Mouse (Mus musculus): ENCODE data around the gene Rap2a. TPM values are rescaled to one million over a fixed set of nuclear protein-coding genes. Genes with fewer than 3 reads are reported as not detected.

Rap2a gene
- total and polyA plus RNA-seq, 3 experiments: 3.6 to 25.1 (median 8.7) TPM

- peaks cover 7% of the 10 kb centered on the region for H3K9me3 ChIP-seq (replicated peaks)
- DNase-seq (ENCODE audit: low spot score) (no peak), ATAC-seq (ENCODE audit: extremely low read depth, insufficient number of reproducible peaks, low FRiP score, poor library complexity, severe bottlenecking) (no peak)
- no peak overlapping the region for H3K4me3 ChIP-seq (ENCODE audit: low read depth, low read length)
- no peak for TF ChIP-seq CTCF (IDR thresholded peaks at IDR 0.05; ENCODE audit: low read depth, low read length)
- TF ChIP-seq TAL1 (conservative IDR thresholded peaks at IDR 0.05; ENCODE audit: low read depth, low read length): no peak
- TF ChIP-seq GATA1 (IDR thresholded peaks at IDR 0.05; ENCODE audit: borderline replicate concordance, low read length): no peak
- TF ChIP-seq POLR2AphosphoS5 (IDR thresholded peaks at IDR 0.05; ENCODE audit: insufficient replicate concordance, low read depth, low read length): no peak
- no peak for TF ChIP-seq GATA2 (IDR thresholded peaks at IDR 0.05; ENCODE audit: borderline replicate concordance, low read depth, low read length)
- H3K27me3 ChIP-seq (ENCODE audit: insufficient read depth, low read length): no peaks in the 10 kb centered on the region
- H3K36me3 ChIP-seq (replicated peaks): no peaks in the 10 kb centered on the region
- no peaks in the 10 kb centered on the region for H3K4me1 ChIP-seq (ENCODE audit: insufficient read depth, low read depth, low read length)
Measured at GRCm38 (mm10) chr14:120520843-120521242, 42.6 kb downstream of the Rap2a start.

DNA sequence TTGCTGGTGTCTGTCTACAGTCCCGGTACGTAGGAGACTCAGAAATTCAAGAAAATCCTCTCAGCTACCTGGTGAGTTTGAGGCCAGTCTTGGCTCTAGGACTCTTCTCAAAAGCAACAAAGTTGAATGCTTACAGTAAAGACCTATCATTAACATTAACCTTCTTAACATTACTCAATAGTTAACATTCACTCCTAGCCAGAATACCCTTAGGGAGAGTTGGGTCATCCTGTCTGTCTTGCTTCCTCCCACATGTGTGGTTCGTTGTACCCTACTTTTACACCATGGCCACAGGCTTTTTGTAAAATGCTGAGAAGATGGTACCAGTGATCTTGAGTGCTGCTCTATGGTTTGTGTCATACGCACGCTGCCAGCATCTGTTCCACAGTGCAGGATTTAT, 45.1 kb downstream of the Rap2a start:
- no peak for TF ChIP-seq TAL1 (conservative IDR thresholded peaks at IDR 0.05; ENCODE audit: low read depth, low read length)
- no peak for TF ChIP-seq GATA1 (IDR thresholded peaks at IDR 0.05; ENCODE audit: borderline replicate concordance, low read length)
- no peak for TF ChIP-seq GATA2 (IDR thresholded peaks at IDR 0.05; ENCODE audit: borderline replicate concordance, low read depth, low read length)
- no peak for TF ChIP-seq POLR2AphosphoS5 (IDR thresholded peaks at IDR 0.05; ENCODE audit: insufficient replicate concordance, low read depth, low read length)
- TF ChIP-seq CTCF (IDR thresholded peaks at IDR 0.05; ENCODE audit: low read depth, low read length): no peak
- DNase-seq (ENCODE audit: low spot score) (no peak), ATAC-seq (ENCODE audit: extremely low read depth, insufficient number of reproducible peaks, low FRiP score, poor library complexity, severe bottlenecking) (no peak)
- H3K27me3 ChIP-seq (ENCODE audit: insufficient read depth, low read length): no peaks in the 10 kb centered on the region
- no peaks in the 10 kb centered on the region for H3K4me1 ChIP-seq (ENCODE audit: insufficient read depth, low read depth, low read length)
- peaks cover 16% of the 10 kb centered on the region for H3K9me3 ChIP-seq (replicated peaks)
- no peak overlapping the region for H3K4me3 ChIP-seq (ENCODE audit: low read depth, low read length)
- no peaks in the 10 kb centered on the region for H3K36me3 ChIP-seq (replicated peaks)

- no peak for ATAC-seq (ENCODE audit: extremely low read depth, insufficient number of reproducible peaks, low FRiP score, poor library complexity, severe bottlenecking)
Measured at GRCm38 (mm10) chr14:120525644-120526043, 47.4 kb downstream of the Rap2a start.

DNA sequence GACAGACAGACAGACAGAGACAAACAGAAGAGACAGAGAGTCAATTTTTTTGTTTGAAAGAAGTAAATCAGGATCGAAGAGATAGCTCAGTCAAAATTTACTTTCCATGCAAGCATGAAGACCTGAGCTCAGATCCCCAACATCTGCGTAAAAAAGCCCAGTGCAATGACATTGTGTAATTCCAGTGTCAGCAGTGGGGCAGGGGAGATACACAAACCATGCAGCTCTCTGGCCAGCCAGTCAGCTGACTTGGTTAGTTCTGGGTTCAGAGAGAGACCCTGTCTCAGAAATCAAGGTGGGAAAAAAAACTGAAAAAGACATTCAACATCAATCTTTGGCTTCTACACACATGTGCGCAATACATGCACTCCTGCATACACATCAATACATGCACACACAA, 55.1 kb downstream of the Rap2a start:
- no peak for DNase-seq (ENCODE audit: low spot score)
- no peak for ATAC-seq (ENCODE audit: extremely low read depth, insufficient number of reproducible peaks, low FRiP score, poor library complexity, severe bottlenecking)
- no peak for TF ChIP-seq POLR2AphosphoS5 (IDR thresholded peaks at IDR 0.05; ENCODE audit: insufficient replicate concordance, low read depth, low read length)
- TF ChIP-seq GATA2 (IDR thresholded peaks at IDR 0.05; ENCODE audit: borderline replicate concordance, low read depth, low read length): no peak
- Histone ChIP-seq H3K4me1 (ENCODE audit: insufficient read depth, low read depth, low read length) (no peaks in the 10 kb centered on the region), H3K27me3 (ENCODE audit: insufficient read depth, low read length) (no peaks in the 10 kb centered on the region), H3K36me3 (replicated peaks) (no peaks in the 10 kb centered on the region), H3K4me3 (ENCODE audit: low read depth, low read length) (no peak overlapping the region), H3K9me3 (replicated peaks) (peaks cover 21% of the 10 kb centered on the region)

More at GRCm38 (mm10) chr14:120525644-120526043, 47.4 kb downstream of the Rap2a start:
- H3K27me3 ChIP-seq (ENCODE audit: insufficient read depth, low read length): no peaks in the 10 kb centered on the region
- DNase-seq (ENCODE audit: low spot score): no peak
- no peaks in the 10 kb centered on the region for H3K36me3 ChIP-seq (replicated peaks)
- H3K4me1 ChIP-seq (ENCODE audit: insufficient read depth, low read depth, low read length): no peaks in the 10 kb centered on the region
- H3K4me3 ChIP-seq (ENCODE audit: low read depth, low read length): no peak overlapping the region
- TF ChIP-seq GATA2 (IDR thresholded peaks at IDR 0.05; ENCODE audit: borderline replicate concordance, low read depth, low read length) (no peak), TAL1 (conservative IDR thresholded peaks at IDR 0.05; ENCODE audit: low read depth, low read length) (no peak), GATA1 (IDR thresholded peaks at IDR 0.05; ENCODE audit: borderline replicate concordance, low read length) (no peak), POLR2AphosphoS5 (IDR thresholded peaks at IDR 0.05; ENCODE audit: insufficient replicate concordance, low read depth, low read length) (no peak), CTCF (IDR thresholded peaks at IDR 0.05; ENCODE audit: low read depth, low read length) (no peak)
- H3K9me3 ChIP-seq (replicated peaks): peaks cover 25% of the 10 kb centered on the region

- TF ChIP-seq TAL1 (conservative IDR thresholded peaks at IDR 0.05; ENCODE audit: low read depth, low read length) (no peak), POLR2AphosphoS5 (IDR thresholded peaks at IDR 0.05; ENCODE audit: insufficient replicate concordance, low read depth, low read length) (no peak), CTCF (IDR thresholded peaks at IDR 0.05; ENCODE audit: low read depth, low read length) (no peak), GATA2 (IDR thresholded peaks at IDR 0.05; ENCODE audit: borderline replicate concordance, low read depth, low read length) (no peak), GATA1 (IDR thresholded peaks at IDR 0.05; ENCODE audit: borderline replicate concordance, low read length) (no peak)
- H3K4me3 ChIP-seq (ENCODE audit: low read depth, low read length): no peak overlapping the region
- DNase-seq (ENCODE audit: low spot score) (no peak), ATAC-seq (ENCODE audit: extremely low read depth, insufficient number of reproducible peaks, low FRiP score, poor library complexity, severe bottlenecking) (no peak)
- no peaks in the 10 kb centered on the region for H3K4me1 ChIP-seq (ENCODE audit: insufficient read depth, low read depth, low read length)
- no peaks in the 10 kb centered on the region for H3K27me3 ChIP-seq (ENCODE audit: insufficient read depth, low read length)
- peaks cover 29% of the 10 kb centered on the region for H3K9me3 ChIP-seq (replicated peaks)
- no peaks in the 10 kb centered on the region for H3K36me3 ChIP-seq (replicated peaks)
Measured at GRCm38 (mm10) chr14:120534841-120535271, 56.6 kb downstream of the Rap2a start.

- TF ChIP-seq POLR2AphosphoS5 (IDR thresholded peaks at IDR 0.05; ENCODE audit: insufficient replicate concordance, low read depth, low read length) (no peak), GATA2 (IDR thresholded peaks at IDR 0.05; ENCODE audit: borderline replicate concordance, low read depth, low read length) (no peak), CTCF (IDR thresholded peaks at IDR 0.05; ENCODE audit: low read depth, low read length) (no peak), GATA1 (IDR thresholded peaks at IDR 0.05; ENCODE audit: borderline replicate concordance, low read length) (no peak), TAL1 (conservative IDR thresholded peaks at IDR 0.05; ENCODE audit: low read depth, low read length) (no peak)
- no peaks in the 10 kb centered on the region for H3K4me1 ChIP-seq (ENCODE audit: insufficient read depth, low read depth, low read length)
- no peaks in the 10 kb centered on the region for H3K27me3 ChIP-seq (ENCODE audit: insufficient read depth, low read length)
- no peak for ATAC-seq (ENCODE audit: extremely low read depth, insufficient number of reproducible peaks, low FRiP score, poor library complexity, severe bottlenecking)
- H3K36me3 ChIP-seq (replicated peaks): no peaks in the 10 kb centered on the region
- H3K4me3 ChIP-seq (ENCODE audit: low read depth, low read length): no peak overlapping the region
- peaks cover 27% of the 10 kb centered on the region for H3K9me3 ChIP-seq (replicated peaks)
- no peak for DNase-seq (ENCODE audit: low spot score)
Measured at GRCm38 (mm10) chr14:120535446-120535845, 57.2 kb downstream of the Rap2a start.

All from G1E (cell line).